Mouse (Mus musculus) testis, adult 2 months (tissue): ENCODE data around the gene Ptprd.

Experiments used
- CTCF ChIP-seq: fragments of 200-500 bp; IDR thresholded peaks from 2 replicates; pipeline ENCODE4 v1.5.1; 2012; ENCODE audit warnings: low read depth, mild to moderate bottlenecking, inconsistent platforms, low read length, moderate library complexity; ENCODE audit not compliant: control insufficient read depth, insufficient read depth, insufficient replicate concordance
- POLR2A ChIP-seq: fragments of 200-500 bp; IDR thresholded peaks from 2 replicates; pipeline ENCODE4 v1.6.1; 2012; ENCODE audit warnings: low read depth, mild to moderate bottlenecking, inconsistent platforms, low read length, moderate library complexity; ENCODE audit not compliant: control insufficient read depth

DNA sequence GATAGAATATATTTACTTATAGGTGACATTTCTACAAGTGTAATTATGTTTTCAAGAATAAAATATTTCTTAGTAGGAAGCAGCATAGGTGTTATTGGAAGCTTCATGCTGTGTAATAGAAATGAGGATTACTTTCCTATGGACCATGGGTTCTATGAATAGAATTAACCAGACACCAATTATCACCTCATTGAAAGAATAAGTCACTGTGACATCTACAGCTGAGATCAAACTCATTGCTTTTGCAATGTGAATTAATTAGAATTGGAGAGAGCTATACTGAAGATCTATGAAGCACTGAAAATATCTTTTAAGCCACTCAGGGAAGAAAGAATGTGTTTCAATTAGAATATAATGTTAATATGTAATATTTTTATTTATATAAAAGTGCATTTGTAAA is 1539.1 kb downstream of the Ptprd start:
- TF ChIP-seq POLR2A (no peak), CTCF (no peak)
